Mouse (Mus musculus): ENCODE measurements around the gene E030025P04Rik.

GRCm38 (mm10) chr11:109181118-109181517 lies 36.9 kb upstream of the E030025P04Rik start:
- TF ChIP-seq CTCF (IDR thresholded peaks at IDR 0.05; ENCODE audit: low read depth) (no peak), EP300 (IDR thresholded peaks at IDR 0.05; ENCODE audit: low read depth) (no peak)

Measured in heart, postnatal 0 days (tissue).